Mouse (Mus musculus) induced T-regulatory cell, adult 2 months (primary cell): Measurements from ENCODE around the gene Map7d1.

Experiments
- DNase-seq: peaks from one replicate; pipeline ENCODE4 v3.0.0-alpha.2; 2012; ENCODE audit warnings: low read depth

Map7d1 gene

GRCm38 (mm10) chr4:126262119-126262807, 6.1 kb upstream of the Map7d1 start, which contains the start of gene Trappc3:
Gene Trappc3, plus strand, starts transcription at chr4:126262325.
- DNase-seq = peak; percentile 98

GRCm38 (mm10) chr4:126261675-126262074, 5.5 kb upstream of the Map7d1 start:
- no peak for DNase-seq

- DNase-seq = peak; percentile 53
Measured at GRCm38 (mm10) chr4:126261266-126261665, 5.1 kb upstream of the Map7d1 start.

GRCm38 (mm10) chr4:126260520-126261201, 4.5 kb upstream of the Map7d1 start:
- peak; percentile 83 for DNase-seq

- peak; percentile 92 for DNase-seq
Measured at GRCm38 (mm10) chr4:126259523-126260160, 3.5 kb upstream of the Map7d1 start.

- no peak for DNase-seq
Measured at GRCm38 (mm10) chr4:126259063-126259462, 2.9 kb upstream of the Map7d1 start.

GRCm38 (mm10) chr4:126256967-126257881, 1.1 kb upstream of the Map7d1 start:
- DNase-seq = peak; percentile 60

GRCm38 (mm10) chr4:126255113-126256001, 786 bp downstream of the Map7d1 start:
- peak; percentile 61 for DNase-seq

- DNase-seq = peak; percentile 33
Measured at GRCm38 (mm10) chr4:126254315-126255112, 1.6 kb downstream of the Map7d1 start.

GRCm38 (mm10) chr4:126253637-126254272, 2.4 kb downstream of the Map7d1 start:
- peak; percentile 84 for DNase-seq

GRCm38 (mm10) chr4:126252411-126253237, 3.5 kb downstream of the Map7d1 start:
- DNase-seq = no peak

- DNase-seq = peak; percentile 44
Measured at GRCm38 (mm10) chr4:126251655-126252254, 4.4 kb downstream of the Map7d1 start.

GRCm38 (mm10) chr4:126250659-126251058, 5.5 kb downstream of the Map7d1 start:
- no peak for DNase-seq

GRCm38 (mm10) chr4:126248261-126248868, 7.8 kb downstream of the Map7d1 start:
- no peak for DNase-seq

GRCm38 (mm10) chr4:126246202-126246889, 9.8 kb downstream of the Map7d1 start:
- no peak for DNase-seq

GRCm38 (mm10) chr4:126242510-126242909, 13.6 kb downstream of the Map7d1 start:
- DNase-seq = no peak

- DNase-seq = no peak
Measured at GRCm38 (mm10) chr4:126241956-126242355, 14.2 kb downstream of the Map7d1 start.
